Mouse (Mus musculus) limb, embryonic 15.5 days (tissue): ENCODE data around the gene Ets1. TPM values are rescaled to one million over a fixed set of nuclear protein-coding genes. Genes with fewer than 3 reads are reported as not detected.

Experiments used
- ATAC-seq: fragments of 200-750 bp; cut with Nextera tagmentation; 2 replicates; pipeline ENCODE4 v1.8.0; 2017; ENCODE audit warnings: low read depth, moderate TSS enrichment; ENCODE audit not compliant: insufficient number of reproducible peaks, low FRiP score, low TSS enrichment
- H3K27ac ChIP-seq: fragments of 300-500 bp; sonication (generic); 2 replicates; pipeline ENCODE4 v1.5.1; 2015; ENCODE audit warnings: moderate library complexity, mild to moderate bottlenecking, inconsistent platforms
- H3K27me3 ChIP-seq: fragments of 300-500 bp; sonication (generic); 2 replicates; pipeline ENCODE4 v1.6.1; 2015; ENCODE audit warnings: inconsistent platforms
- H3K36me3 ChIP-seq: fragments of 300-500 bp; sonication (generic); 2 replicates; pipeline ENCODE4 v1.6.1; 2015; ENCODE audit warnings: inconsistent platforms
- H3K4me1 ChIP-seq: fragments of 300-500 bp; sonication (generic); 2 replicates; pipeline ENCODE4 v1.6.1; 2015; ENCODE audit warnings: inconsistent platforms
- H3K4me2 ChIP-seq: fragments of 300-500 bp; sonication (generic); 2 replicates; pipeline ENCODE4 v1.6.1; 2015; ENCODE audit warnings: mild to moderate bottlenecking, inconsistent platforms
- H3K4me3 ChIP-seq: fragments of 300-500 bp; sonication (generic); 2 replicates; pipeline ENCODE4 v1.5.1; 2015; ENCODE audit warnings: mild to moderate bottlenecking, inconsistent platforms
- H3K9ac ChIP-seq: fragments of 300-500 bp; sonication (generic); 2 replicates; pipeline ENCODE4 v1.6.1; 2015; ENCODE audit warnings: inconsistent platforms
- H3K9me3 ChIP-seq: fragments of 300-500 bp; sonication (generic); 2 replicates; pipeline ENCODE4 v1.6.1; 2016; ENCODE audit warnings: inconsistent platforms
- WGBS: fragments of 180-500 bp; shearing (Covaris S2); methylation state at CpG from one replicate; pipeline ENCODE4 v1.1.7; 2015; 5-methylcytosine and 5-hydroxymethylcytosine counted together
- polyA plus RNA-seq: library from polyadenylated mRNA; unstranded; fragments of >200 nt; fragmentation: Nextera tagmentation; extraction: Ambion mirVana; gene quantifications from 2 replicates; pipeline ENCODE4 v1.2.1, GENCODE M21; 2015

Ets1 gene
- polyA plus RNA-seq, 1 experiment from 2014 or later, result 42.9 TPM

GRCm38 (mm10) chr9:32745998-32746397, 110.0 kb downstream of the Ets1 start:
- WGBS, result 47% methylated on average over 8 of the region's 8 CpGs
- H3K4me1 ChIP-seq, result peaks cover 30% of the 10 kb centered on the region

GRCm38 (mm10) chr9:32746615-32747014, 110.6 kb downstream of the Ets1 start:
- Histone ChIP-seq H3K9ac (no peak overlapping the region), H3K4me3 (no peak overlapping the region), H3K4me2 (no peak overlapping the region), H3K36me3 (no peaks in the 10 kb centered on the region), H3K27me3 (no peaks in the 10 kb centered on the region), H3K27ac (no peak overlapping the region; the same call in 1 of the 2 replicates), H3K9me3 (no peaks in the 10 kb centered on the region), H3K4me1 (peaks cover 30% of the 10 kb centered on the region)
- 81% methylated on average over 6 of the region's 6 CpGs for WGBS
- no peak for ATAC-seq

More at GRCm38 (mm10) chr9:32745998-32746397, 110.0 kb downstream of the Ets1 start:
- ATAC-seq, result no peak
- no peak overlapping the region for H3K4me2 ChIP-seq
- H3K4me3 ChIP-seq, result no peak overlapping the region
- no peak overlapping the region; the same call in 1 of the 2 replicates for H3K27ac ChIP-seq
- H3K27me3 ChIP-seq, result no peaks in the 10 kb centered on the region
- H3K9me3 ChIP-seq, result no peaks in the 10 kb centered on the region
- H3K36me3 ChIP-seq, result no peaks in the 10 kb centered on the region
- H3K9ac ChIP-seq, result no peak overlapping the region

GRCm38 (mm10) chr9:32747624-32748023, 111.6 kb downstream of the Ets1 start:
- 60% methylated on average over 8 of the region's 8 CpGs for WGBS
- no peak for ATAC-seq
- Histone ChIP-seq H3K9me3 (no peaks in the 10 kb centered on the region), H3K36me3 (0 out of 2 replicates have a peak, but pooled peaks cover under 1% of the 10 kb centered on the region), H3K9ac (no peak overlapping the region), H3K27me3 (no peaks in the 10 kb centered on the region), H3K27ac (no peak overlapping the region), H3K4me3 (no peak overlapping the region), H3K4me2 (no peak overlapping the region), H3K4me1 (peaks cover 27% of the 10 kb centered on the region)

GRCm38 (mm10) chr9:32748552-32748951, 112.5 kb downstream of the Ets1 start:
- H3K9me3 ChIP-seq, result no peaks in the 10 kb centered on the region
- WGBS, result 91% methylated on average over 5 of the region's 5 CpGs
- peaks cover 9% of the 10 kb centered on the region; the same call in 1 of the 2 replicates for H3K36me3 ChIP-seq

GRCm38 (mm10) chr9:32749721-32750480, 113.9 kb downstream of the Ets1 start:
- H3K4me2 ChIP-seq, result no peak overlapping the region
- WGBS, result 67% methylated on average over 13 of the region's 13 CpGs
- peaks cover 16% of the 10 kb centered on the region for H3K4me1 ChIP-seq
- no peak overlapping the region for H3K27ac ChIP-seq
- no peak overlapping the region for H3K4me3 ChIP-seq
- H3K27me3 ChIP-seq, result no peaks in the 10 kb centered on the region
- H3K36me3 ChIP-seq, result peaks cover 16% of the 10 kb centered on the region; the same call in 1 of the 2 replicates
- ATAC-seq, result no peak
- H3K9me3 ChIP-seq, result no peaks in the 10 kb centered on the region
- H3K9ac ChIP-seq, result no peak overlapping the region

More at GRCm38 (mm10) chr9:32748552-32748951, 112.5 kb downstream of the Ets1 start:
- Histone ChIP-seq H3K4me2 (no peak overlapping the region), H3K9ac (no peak overlapping the region), H3K27me3 (no peaks in the 10 kb centered on the region), H3K27ac (no peak overlapping the region), H3K4me1 (peaks cover 19% of the 10 kb centered on the region), H3K4me3 (no peak overlapping the region)
- no peak for ATAC-seq

- WGBS, result 71% methylated on average over 5 of the region's 5 CpGs
- Histone ChIP-seq H3K4me3 (no peak overlapping the region), H3K9ac (no peak overlapping the region), H3K9me3 (no peaks in the 10 kb centered on the region), H3K27me3 (no peaks in the 10 kb centered on the region), H3K27ac (no peak overlapping the region), H3K36me3 (peaks cover 23% of the 10 kb centered on the region; the same call in 1 of the 2 replicates), H3K4me2 (no peak overlapping the region), H3K4me1 (peaks cover 1% of the 10 kb centered on the region; the same call in 1 of the 2 replicates)
- ATAC-seq, result no peak
Observed at GRCm38 (mm10) chr9:32752602-32753001, 116.6 kb downstream of the Ets1 start.

- WGBS, result 95% methylated on average over 15 of the region's 15 CpGs
- H3K9me3 ChIP-seq, result no peaks in the 10 kb centered on the region
- ATAC-seq, result no peak
Observed at GRCm38 (mm10) chr9:32754311-32754710, 118.3 kb downstream of the Ets1 start.

GRCm38 (mm10) chr9:32756002-32756401, 120.0 kb downstream of the Ets1 start:
- Histone ChIP-seq H3K36me3 (peaks cover 23% of the 10 kb centered on the region; the same call in 1 of the 2 replicates), H3K27me3 (no peaks in the 10 kb centered on the region), H3K27ac (no peak overlapping the region), H3K9ac (no peak overlapping the region), H3K4me1 (peaks cover 6% of the 10 kb centered on the region), H3K4me3 (no peak overlapping the region), H3K4me2 (no peak overlapping the region), H3K9me3 (no peaks in the 10 kb centered on the region)
- ATAC-seq, result no peak
- WGBS, result 65% methylated on average over 2 of the region's 2 CpGs

More at GRCm38 (mm10) chr9:32754311-32754710, 118.3 kb downstream of the Ets1 start:
- peaks cover 23% of the 10 kb centered on the region; the same call in 1 of the 2 replicates for H3K36me3 ChIP-seq
- peaks cover 6% of the 10 kb centered on the region for H3K4me1 ChIP-seq
- H3K4me2 ChIP-seq, result no peak overlapping the region
- no peak overlapping the region for H3K27ac ChIP-seq
- H3K4me3 ChIP-seq, result no peak overlapping the region
- no peaks in the 10 kb centered on the region for H3K27me3 ChIP-seq
- no peak overlapping the region for H3K9ac ChIP-seq

- Histone ChIP-seq H3K9me3 (no peaks in the 10 kb centered on the region), H3K27me3 (no peaks in the 10 kb centered on the region), H3K9ac (no peak overlapping the region), H3K4me2 (no peak overlapping the region), H3K4me1 (peaks cover 6% of the 10 kb centered on the region), H3K36me3 (peaks cover 15% of the 10 kb centered on the region; the same call in 1 of the 2 replicates), H3K27ac (no peak overlapping the region; the same call in 1 of the 2 replicates), H3K4me3 (no peak overlapping the region)
- WGBS, result 59% methylated on average over 5 of the region's 5 CpGs
- no peak for ATAC-seq
Observed at GRCm38 (mm10) chr9:32758280-32758905, 122.4 kb downstream of the Ets1 start.

- no peak for ATAC-seq
- peaks cover 2% of the 10 kb centered on the region; the same call in 1 of the 2 replicates for H3K36me3 ChIP-seq
- no peaks in the 10 kb centered on the region for H3K9me3 ChIP-seq
- no peaks in the 10 kb centered on the region for H3K27me3 ChIP-seq
- H3K9ac ChIP-seq, result no peak overlapping the region
- H3K4me3 ChIP-seq, result no peak overlapping the region
- H3K27ac ChIP-seq, result no peak overlapping the region
- WGBS, result 70% methylated on average over 4 of the region's 4 CpGs
- H3K4me2 ChIP-seq, result no peak overlapping the region
- peaks cover 9% of the 10 kb centered on the region for H3K4me1 ChIP-seq
Observed at GRCm38 (mm10) chr9:32760649-32761157, 124.7 kb downstream of the Ets1 start.

- no peak overlapping the region for H3K9ac ChIP-seq
- no peak overlapping the region for H3K27ac ChIP-seq
- H3K27me3 ChIP-seq, result no peaks in the 10 kb centered on the region
- H3K4me2 ChIP-seq, result no peak overlapping the region
- ATAC-seq, result no peak
- no peak overlapping the region for H3K4me3 ChIP-seq
- WGBS, result 78% methylated on average over 2 of the region's 2 CpGs
- H3K36me3 ChIP-seq, result no peaks in the 10 kb centered on the region; the same call in 1 of the 2 replicates
- H3K4me1 ChIP-seq, result peaks cover 9% of the 10 kb centered on the region
- H3K9me3 ChIP-seq, result no peaks in the 10 kb centered on the region
Observed at GRCm38 (mm10) chr9:32761326-32761725, 125.3 kb downstream of the Ets1 start.

- H3K4me3 ChIP-seq, result no peak overlapping the region
- H3K27ac ChIP-seq, result 0 out of 2 replicates have a peak overlapping the region, but pooled peaks have one; percentile 5
- no peaks in the 10 kb centered on the region for H3K36me3 ChIP-seq
- no peaks in the 10 kb centered on the region for H3K27me3 ChIP-seq
- no peak overlapping the region for H3K9ac ChIP-seq
- H3K4me1 ChIP-seq, result peaks cover 2% of the 10 kb centered on the region; the same call in 1 of the 2 replicates
- H3K9me3 ChIP-seq, result no peaks in the 10 kb centered on the region
- H3K4me2 ChIP-seq, result no peak overlapping the region
- WGBS, result 65% methylated on average over 9 of the region's 9 CpGs
- no peak for ATAC-seq
Observed at GRCm38 (mm10) chr9:32764374-32764773, 128.4 kb downstream of the Ets1 start.
